Mouse (Mus musculus) testis, adult 2 months (tissue): ENCODE results near the gene Cog4.

Source experiments
- CTCF ChIP-seq: fragments of 200-500 bp; IDR thresholded peaks from 2 replicates; pipeline ENCODE4 v1.5.1; 2012; ENCODE audit warnings: low read depth, mild to moderate bottlenecking, inconsistent platforms, low read length, moderate library complexity; ENCODE audit not compliant: control insufficient read depth, insufficient read depth, insufficient replicate concordance
- POLR2A ChIP-seq: fragments of 200-500 bp; IDR thresholded peaks from 2 replicates; pipeline ENCODE4 v1.6.1; 2012; ENCODE audit warnings: low read depth, mild to moderate bottlenecking, inconsistent platforms, low read length, moderate library complexity; ENCODE audit not compliant: control insufficient read depth

GRCm38 (mm10) chr8:110811793-110812192 is 34.6 kb upstream of the Cog4 start:
- TF ChIP-seq CTCF (no peak), POLR2A (no peak)
